Mouse (Mus musculus): ENCODE results near the gene Gp1ba. TPM values are rescaled to one million over a fixed set of nuclear protein-coding genes. Genes with fewer than 3 reads are reported as not detected.
A peak's percentile ranks its signal among the peaks of the same experiment; 100 is the strongest.

Gp1ba gene
- polyA plus RNA-seq, 1 experiment from 2014 or later = 0.38 TPM

DNA sequence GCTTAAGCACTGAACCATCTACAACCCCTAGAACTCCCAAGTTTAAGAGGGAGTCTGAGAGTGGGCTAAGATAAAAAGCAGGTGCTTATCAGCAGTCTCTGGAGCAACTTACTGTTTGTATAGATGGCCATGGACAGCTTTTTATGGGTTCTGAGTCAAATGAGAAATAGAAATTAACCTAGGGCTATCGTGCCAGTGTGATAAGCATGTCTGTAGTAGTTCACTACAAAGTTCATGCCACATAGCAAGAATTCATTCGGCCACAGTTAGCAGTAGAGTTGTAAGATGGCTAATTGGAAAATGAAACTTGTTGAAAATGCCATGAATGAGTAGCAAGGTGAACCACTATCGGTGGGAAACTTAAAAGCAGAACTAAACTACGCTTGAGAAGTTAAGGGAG lies 9.6 kb downstream of the Gp1ba start:
- Histone ChIP-seq H3K4me1 (replicated peaks) (peaks cover 63% of the 10 kb centered on the region), H3K9ac (peak overlapping the region; percentile 66; the same call in 1 of the 2 replicates), H3K36me3 (peaks cover 49% of the 10 kb centered on the region), H3K4me2 (peak overlapping the region; percentile 96), H3K27ac (replicated peaks) (no peak overlapping the region), H3K9me3 (no peaks in the 10 kb centered on the region), H3K4me3 (peak overlapping the region; percentile 68), H3K27me3 (no peaks in the 10 kb centered on the region)
- 86% methylated on average over 4 of the region's 4 CpGs for WGBS
- no peak for ATAC-seq (ENCODE audit: low FRiP score, low read depth)

DNA sequence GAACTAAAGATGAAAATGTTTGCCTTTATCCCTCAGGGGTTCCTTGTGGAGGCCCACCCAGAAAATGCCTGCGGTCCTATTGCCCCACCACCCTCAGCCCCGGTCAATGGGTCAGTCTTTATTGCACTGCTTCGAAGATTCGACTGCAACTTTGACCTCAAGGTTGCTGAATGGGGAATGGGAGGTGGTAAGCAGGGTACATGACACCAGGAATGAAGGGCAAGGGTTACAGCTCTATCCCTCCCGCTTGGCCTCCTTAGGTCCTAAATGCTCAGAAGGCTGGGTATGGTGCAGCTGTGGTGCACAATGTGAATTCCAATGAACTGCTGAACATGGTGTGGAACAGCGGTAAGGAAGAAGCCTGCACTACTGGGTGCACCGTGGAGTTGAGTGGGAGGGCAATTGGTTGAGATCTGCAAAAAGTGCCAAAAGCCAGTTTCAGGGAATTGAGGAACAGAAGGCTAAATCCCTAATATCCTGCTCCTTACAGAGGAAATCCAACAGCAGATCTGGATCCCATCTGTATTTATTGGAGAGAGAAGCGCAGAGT lies 10.3 kb downstream of the Gp1ba start:
- WGBS = 80% methylated on average over 8 of the region's 8 CpGs
- Histone ChIP-seq H3K4me1 (replicated peaks) (peaks cover 63% of the 10 kb centered on the region), H3K27ac (replicated peaks) (no peak overlapping the region), H3K4me3 (no peak overlapping the region), H3K36me3 (peaks cover 43% of the 10 kb centered on the region), H3K9me3 (no peaks in the 10 kb centered on the region), H3K27me3 (no peaks in the 10 kb centered on the region), H3K4me2 (peak overlapping the region; percentile 96; the same call in 1 of the 2 replicates), H3K9ac (no peak overlapping the region)
- no peak for ATAC-seq (ENCODE audit: low FRiP score, low read depth)

- H3K4me1 ChIP-seq (replicated peaks) = peaks cover 61% of the 10 kb centered on the region
- H3K36me3 ChIP-seq = peaks cover 34% of the 10 kb centered on the region
- H3K9ac ChIP-seq = no peak overlapping the region
- no peak overlapping the region for H3K27ac ChIP-seq (replicated peaks)
- no peaks in the 10 kb centered on the region for H3K27me3 ChIP-seq
- no peak for ATAC-seq (ENCODE audit: low FRiP score, low read depth)
- no peak overlapping the region for H3K4me2 ChIP-seq
- H3K9me3 ChIP-seq = no peaks in the 10 kb centered on the region
- H3K4me3 ChIP-seq = no peak overlapping the region
- 82% methylated on average over 12 of the region's 12 CpGs for WGBS
Observed at GRCm38 (mm10) chr11:70650322-70651175, 11.6 kb downstream of the Gp1ba start.

- H3K9ac ChIP-seq = no peak overlapping the region
- H3K4me1 ChIP-seq (replicated peaks) = peaks cover 61% of the 10 kb centered on the region
- H3K9me3 ChIP-seq = no peaks in the 10 kb centered on the region
Observed at GRCm38 (mm10) chr11:70651391-70651790, 12.5 kb downstream of the Gp1ba start.

DNA sequence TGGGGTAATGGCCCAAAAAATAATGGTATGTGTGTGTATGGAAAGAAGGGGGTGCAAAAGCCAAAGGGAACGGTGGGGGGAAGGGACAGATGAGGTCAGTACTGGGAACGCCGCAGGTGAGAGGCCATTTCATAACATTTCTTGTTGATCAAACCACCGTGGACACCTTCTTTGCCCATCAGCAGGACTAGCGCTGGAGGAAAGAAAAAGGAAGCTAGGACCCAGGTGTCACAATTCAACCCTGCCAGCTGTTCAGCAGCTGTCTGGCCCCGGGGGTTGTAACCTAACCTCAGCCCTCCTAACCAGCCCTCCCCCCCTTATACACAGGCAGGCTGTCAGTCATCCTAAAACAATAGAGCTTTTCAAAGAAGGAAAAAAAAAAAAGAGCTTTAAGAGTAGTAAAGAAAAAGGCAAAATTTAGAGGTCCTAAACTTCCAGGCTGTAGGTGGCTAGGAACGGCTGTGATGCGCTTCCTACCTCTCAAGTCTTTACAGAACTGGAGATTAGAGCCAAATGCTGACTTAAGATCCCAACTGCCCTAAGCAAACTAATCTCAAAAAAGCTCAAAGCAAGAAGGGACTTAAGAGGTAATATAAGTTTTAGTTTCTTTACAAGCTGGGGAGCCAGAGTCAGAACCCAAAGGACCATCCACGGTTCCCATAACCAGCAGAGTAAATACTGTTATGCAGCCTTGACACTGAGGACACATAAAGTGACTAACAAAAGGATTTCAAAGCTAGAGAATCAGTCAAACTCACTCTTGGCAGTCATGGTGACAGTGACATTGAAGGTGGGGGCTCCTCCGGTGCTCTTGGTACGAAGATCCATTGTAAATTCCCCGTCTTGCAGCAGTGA lies 13.3 kb downstream of the Gp1ba start:
- Histone ChIP-seq H3K9ac (peak overlapping the region; percentile 98; the same call in 1 of the 2 replicates), H3K4me2 (peak overlapping the region; percentile 77), H3K36me3 (peaks cover 34% of the 10 kb centered on the region), H3K27me3 (no peaks in the 10 kb centered on the region), H3K27ac (replicated peaks) (no peak overlapping the region), H3K4me1 (replicated peaks) (peaks cover 66% of the 10 kb centered on the region), H3K4me3 (peak overlapping the region; percentile 98), H3K9me3 (no peaks in the 10 kb centered on the region)
- WGBS = 73% methylated on average over 12 of the region's 12 CpGs
- no peak for ATAC-seq (ENCODE audit: low FRiP score, low read depth)

More at GRCm38 (mm10) chr11:70651391-70651790, 12.5 kb downstream of the Gp1ba start:
- Histone ChIP-seq H3K27ac (replicated peaks) (no peak overlapping the region), H3K4me3 (no peak overlapping the region), H3K27me3 (no peaks in the 10 kb centered on the region), H3K4me2 (no peak overlapping the region), H3K36me3 (peaks cover 34% of the 10 kb centered on the region)
- 85% methylated on average over 2 of the region's 2 CpGs for WGBS
- ATAC-seq (ENCODE audit: low FRiP score, low read depth) = no peak

DNA sequence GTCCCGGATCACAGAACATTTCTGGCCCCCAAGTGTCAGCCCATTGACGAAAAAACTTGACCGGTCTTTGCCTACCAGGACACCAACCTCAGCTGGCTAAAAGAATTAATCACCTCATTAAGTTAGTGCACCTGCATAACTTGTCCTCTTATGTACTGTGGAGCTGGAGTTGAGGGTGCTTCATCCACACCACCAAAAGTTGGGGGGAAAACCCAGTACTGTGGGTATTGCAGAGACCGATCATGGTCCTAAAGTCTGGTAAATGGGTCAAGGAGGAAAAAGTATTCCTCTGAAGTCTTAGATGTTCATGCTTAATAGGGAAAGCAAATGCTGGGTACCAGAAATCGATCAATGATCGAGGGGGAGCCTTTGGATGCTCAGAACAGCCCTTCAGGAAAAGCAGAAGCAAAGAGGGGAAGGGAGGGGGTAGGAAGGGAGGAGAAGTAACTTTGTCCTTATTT lies 14.0 kb downstream of the Gp1ba start:
- Histone ChIP-seq H3K9ac (peak overlapping the region; percentile 98), H3K4me1 (replicated peaks) (peaks cover 62% of the 10 kb centered on the region), H3K27me3 (no peaks in the 10 kb centered on the region), H3K9me3 (no peaks in the 10 kb centered on the region), H3K36me3 (peaks cover 34% of the 10 kb centered on the region), H3K27ac (replicated peaks) (peak overlapping the region; percentile 98), H3K4me3 (peak overlapping the region; percentile 98), H3K4me2 (peak overlapping the region; percentile 77)
- WGBS = 66% methylated on average over 6 of the region's 6 CpGs
- no peak for ATAC-seq (ENCODE audit: low FRiP score, low read depth)

- H3K4me1 ChIP-seq (replicated peaks) = peaks cover 56% of the 10 kb centered on the region
- no peaks in the 10 kb centered on the region for H3K9me3 ChIP-seq
- peak; percentile 59 for ATAC-seq (ENCODE audit: low FRiP score, low read depth)
- under 1% methylated on average over 62 of the region's 63 CpGs for WGBS
- peak overlapping the region; percentile 77 for H3K4me2 ChIP-seq
- no peaks in the 10 kb centered on the region for H3K27me3 ChIP-seq
- peak overlapping the region; percentile 98 for H3K4me3 ChIP-seq
- peak overlapping the region; percentile 98 for H3K27ac ChIP-seq (replicated peaks)
- H3K36me3 ChIP-seq = peaks cover 34% of the 10 kb centered on the region
- peak overlapping the region; percentile 98 for H3K9ac ChIP-seq
Observed at GRCm38 (mm10) chr11:70653345-70654197, 14.6 kb downstream of the Gp1ba start.

DNA sequence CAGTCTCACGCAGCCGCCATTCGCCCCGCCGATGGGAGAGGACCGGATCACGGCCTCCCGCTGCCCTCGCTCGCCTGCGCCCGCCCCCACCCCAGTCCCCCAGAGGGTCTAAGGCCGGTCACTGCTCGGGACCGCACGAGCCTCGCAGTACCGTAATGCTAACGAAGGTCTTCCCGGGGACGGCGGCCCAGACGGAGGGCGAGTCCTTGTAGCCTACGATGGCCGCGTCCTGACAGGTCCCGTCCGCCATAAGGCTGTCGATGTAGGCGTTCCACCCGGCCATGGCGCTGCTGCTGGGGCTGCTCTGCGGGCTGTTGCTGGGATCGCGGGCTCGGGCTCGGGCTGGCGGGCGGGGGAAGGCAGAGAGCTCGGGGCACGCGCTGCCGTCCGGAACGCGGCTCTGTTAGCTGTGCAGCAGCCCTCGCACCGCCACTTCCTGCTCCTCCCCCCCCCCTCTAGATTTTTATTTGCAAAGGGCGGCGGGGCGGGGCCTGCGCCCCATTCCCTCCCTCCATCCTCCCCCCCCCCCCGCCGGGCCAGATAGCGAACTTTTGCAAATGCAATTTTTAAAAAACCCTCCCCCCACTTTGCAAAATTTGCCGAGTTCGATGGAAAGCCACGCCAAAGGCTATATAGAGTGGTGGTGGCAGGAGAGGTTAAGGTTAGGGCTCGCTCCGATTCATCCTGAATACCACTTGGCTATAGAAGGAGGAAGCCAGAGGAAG lies 15.4 kb downstream of the Gp1ba start, which contains the start of gene Pfn1:
Pfn1 (minus strand) TSS at position 447 of the 725 bp plus-strand sequence.
- Histone ChIP-seq H3K4me2 (peak within 1 kb of the TSS; percentile 77), H3K4me1 (replicated peaks) (peaks cover 48% of the 10 kb centered on the region), H3K27me3 (no peaks in the 10 kb centered on the region), H3K9me3 (no peaks in the 10 kb centered on the region), H3K4me3 (peak within 1 kb of the TSS; percentile 98), H3K27ac (replicated peaks) (peak within 1 kb of the TSS; percentile 98), H3K36me3 (peaks cover 29% of the 10 kb centered on the region), H3K9ac (peak within 1 kb of the TSS; percentile 98)
- under 1% methylated on average over 53 of the region's 61 CpGs for WGBS
- peak; percentile 42 for ATAC-seq (ENCODE audit: low FRiP score, low read depth)

DNA sequence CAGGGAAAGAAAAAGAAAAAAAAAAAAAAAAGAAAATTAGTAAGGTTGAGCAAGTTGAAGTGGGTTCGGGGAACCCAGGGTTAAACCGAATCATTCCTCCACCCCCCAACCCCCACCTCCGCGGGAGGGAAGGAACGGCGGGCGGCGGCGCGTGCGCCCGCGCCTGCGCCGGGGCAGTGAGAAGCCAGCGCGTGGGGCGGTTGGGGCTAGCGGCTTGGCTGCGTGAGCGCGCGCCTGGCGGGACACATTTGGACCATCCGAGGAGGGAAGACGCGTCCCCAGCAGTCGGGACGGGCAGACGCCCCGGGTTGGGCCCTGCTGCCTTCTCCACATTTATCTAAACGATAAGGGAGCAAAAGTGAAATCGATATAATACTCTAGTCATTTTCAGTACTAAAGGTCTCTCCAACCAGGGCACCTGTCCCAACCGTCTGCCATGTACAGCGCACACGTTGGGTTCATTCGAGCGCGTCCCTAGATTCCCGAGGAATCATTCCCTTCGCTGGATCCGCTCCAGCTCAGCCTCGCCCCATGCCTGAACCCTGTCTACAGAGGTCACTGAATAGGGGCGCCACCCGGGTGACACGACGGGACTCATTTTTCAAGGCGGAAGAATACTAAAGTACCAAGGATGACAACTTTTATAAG lies 16.1 kb downstream of the Gp1ba start:
- Histone ChIP-seq H3K27me3 (no peaks in the 10 kb centered on the region), H3K36me3 (peaks cover 22% of the 10 kb centered on the region), H3K4me2 (peak overlapping the region; percentile 77), H3K4me1 (replicated peaks) (peaks cover 48% of the 10 kb centered on the region), H3K4me3 (peak overlapping the region; percentile 98), H3K9me3 (no peaks in the 10 kb centered on the region), H3K9ac (peak overlapping the region; percentile 98), H3K27ac (replicated peaks) (peak overlapping the region; percentile 98)
- ATAC-seq (ENCODE audit: low FRiP score, low read depth) = peak; percentile 71
- under 1% methylated on average over 48 of the region's 48 CpGs for WGBS
